Mouse (Mus musculus) cerebellum, postnatal 4 days (tissue): ENCODE measurements around the gene Kcnq1.

Experiments
- DNase-seq, 2 experiments: peaks; one replicate each; pipeline ENCODE4 v3.0.0; 2022; ENCODE audit warnings: low spot score in 2 of 2, mixed read lengths in 1 of 2

Kcnq1 gene

DNA sequence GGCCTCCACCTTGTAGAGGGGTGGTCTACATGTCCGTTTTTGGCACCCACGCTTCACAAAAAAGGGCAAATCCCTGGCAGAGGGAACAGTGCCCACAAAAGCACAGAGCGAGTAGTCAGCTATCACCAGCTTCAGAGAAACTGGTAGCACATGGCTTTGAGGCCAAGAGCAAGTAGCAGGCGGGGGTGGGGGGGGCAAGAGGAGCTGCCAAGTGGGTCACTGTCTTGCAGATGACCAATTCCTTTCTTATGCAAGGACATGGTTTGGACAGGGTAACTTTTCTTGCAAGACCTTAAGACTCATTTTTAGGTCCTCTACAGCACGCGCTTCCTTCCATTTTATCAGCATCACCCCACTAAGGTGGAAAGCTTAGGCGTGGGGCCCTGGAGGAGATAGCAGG is 205.3 kb downstream of the Kcnq1 start:
- DNase-seq: no peak

DNA sequence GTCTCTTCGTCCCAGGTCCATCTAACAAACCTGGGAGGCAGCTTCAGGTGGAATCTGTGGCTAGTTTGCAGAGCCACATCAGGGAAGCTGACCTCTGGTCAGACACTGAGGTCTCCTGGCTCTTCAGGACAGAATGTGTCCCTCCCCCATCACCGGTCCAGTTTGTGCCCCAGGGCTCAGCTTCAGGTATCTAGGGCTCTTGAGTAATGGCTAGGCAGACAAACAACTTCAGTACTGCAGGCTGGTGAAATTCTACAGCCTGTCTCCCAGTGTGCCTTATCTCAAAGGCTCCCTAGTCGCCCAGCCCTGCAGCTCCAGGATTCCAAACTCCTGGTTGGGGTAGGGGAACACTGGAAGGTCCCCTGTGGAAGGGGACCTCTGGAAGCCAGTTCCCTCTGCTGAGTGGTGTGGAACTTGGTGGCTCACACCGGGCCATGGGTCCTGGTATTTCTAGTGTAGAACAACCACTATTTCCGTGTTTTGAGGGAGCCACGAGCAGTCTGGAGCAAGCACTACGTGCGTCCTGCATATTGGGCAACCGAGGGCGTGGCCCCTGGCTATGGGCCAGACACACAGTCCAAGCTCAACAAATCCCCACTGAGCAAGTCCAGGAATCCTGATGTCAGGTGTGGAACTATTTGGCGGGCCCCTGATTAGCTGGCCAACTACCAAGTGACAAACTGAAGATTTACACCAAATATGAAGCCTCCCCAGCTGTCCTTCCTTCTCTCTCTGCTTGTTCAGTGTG is 207.6 kb downstream of the Kcnq1 start:
- DNase-seq: no peak

DNA sequence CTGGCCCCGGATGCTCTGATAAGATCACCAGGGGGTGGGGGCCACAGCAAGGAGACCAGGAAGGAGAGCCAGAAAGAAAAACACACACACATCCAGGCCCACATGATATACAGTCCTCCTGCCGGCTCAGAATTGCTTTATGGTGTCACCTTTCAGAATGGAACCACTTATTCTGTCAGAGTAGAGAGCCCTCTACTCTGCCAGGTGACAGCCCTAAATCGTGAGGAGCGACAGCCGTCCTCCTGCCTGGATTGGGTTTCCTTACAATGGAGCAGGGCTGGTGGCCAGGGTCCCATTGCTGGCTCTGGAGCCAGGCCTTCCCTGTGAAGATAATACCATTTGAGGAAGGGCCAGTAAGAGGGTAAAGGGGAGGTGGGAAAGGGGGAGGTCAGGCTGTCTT is 212.3 kb downstream of the Kcnq1 start:
- no peak for DNase-seq

DNA sequence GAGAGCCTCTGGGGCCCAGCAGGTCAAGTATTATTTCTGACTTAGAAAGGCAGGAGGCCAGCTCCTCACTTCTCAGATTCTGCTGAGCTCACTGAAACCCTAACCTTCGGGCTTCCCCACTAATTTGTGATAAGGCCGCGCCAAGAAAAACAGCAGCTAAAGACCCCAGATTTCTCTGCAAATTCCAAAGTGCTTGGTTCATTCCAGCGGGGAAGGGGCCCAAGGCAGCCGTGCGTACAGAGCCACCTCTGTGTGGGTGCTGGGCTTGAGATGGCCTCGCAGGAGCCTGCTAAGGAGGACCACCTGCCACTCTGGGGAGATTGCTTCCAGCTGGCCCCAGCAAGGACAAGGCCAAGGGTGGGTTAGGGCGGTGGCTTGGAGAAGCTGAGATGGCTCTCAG is 214.2 kb downstream of the Kcnq1 start:
- no peak for DNase-seq

DNA sequence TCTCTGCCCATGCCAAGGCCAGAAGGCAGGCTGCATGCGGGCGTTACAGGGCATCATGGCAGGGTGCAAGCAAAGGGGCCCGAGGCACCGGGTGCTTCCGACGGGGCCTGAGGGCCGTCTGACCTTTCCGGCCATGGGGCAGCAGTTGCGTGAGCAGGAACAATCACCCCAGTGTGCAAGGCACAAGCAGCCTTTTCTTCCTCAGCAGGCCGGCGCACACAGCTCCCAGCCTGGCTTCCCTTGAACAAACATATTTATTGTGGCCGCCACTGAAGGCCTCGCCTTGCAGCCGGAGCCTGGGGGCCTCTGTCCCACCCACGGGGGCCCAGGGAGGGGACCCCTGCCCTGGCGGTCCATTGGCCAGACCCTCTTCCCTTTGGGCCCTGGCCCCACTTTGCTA is 218.9 kb downstream of the Kcnq1 start:
- no peak for DNase-seq

DNA sequence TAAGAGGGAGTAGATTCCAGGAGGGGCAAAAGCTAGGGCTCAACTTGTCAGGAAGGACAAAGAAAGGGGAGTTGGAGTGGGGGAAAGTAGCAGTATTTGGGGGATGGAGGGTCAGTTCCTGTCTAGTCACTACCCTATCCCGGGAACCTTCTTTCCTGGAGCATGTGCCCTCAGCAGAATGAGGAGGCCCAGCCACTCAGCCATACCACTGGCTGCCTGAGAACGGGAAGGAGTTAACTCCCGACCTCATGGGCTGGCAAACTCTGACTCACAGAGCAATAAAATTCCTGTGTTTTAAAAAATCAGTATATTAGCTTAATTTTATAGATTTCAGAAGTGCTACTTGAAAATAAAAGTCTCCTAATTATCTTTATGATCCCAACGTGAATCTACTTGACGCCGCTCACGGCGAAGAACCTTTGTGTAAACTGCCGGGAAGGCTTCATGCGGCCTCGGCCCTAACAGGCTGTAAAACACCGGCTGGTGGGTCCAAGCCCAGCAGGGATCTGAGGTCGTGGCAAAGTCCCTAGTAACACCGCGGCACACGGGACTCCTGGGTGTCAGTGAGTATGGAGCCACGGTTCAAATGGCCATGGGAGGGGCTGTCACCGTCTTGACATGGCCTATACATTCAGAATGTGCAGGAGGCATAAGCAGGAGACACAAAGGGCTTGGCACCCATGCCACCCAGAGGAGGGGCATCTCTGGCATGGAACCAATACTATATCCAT is 222.2 kb downstream of the Kcnq1 start:
- DNase-seq: no peak

DNA sequence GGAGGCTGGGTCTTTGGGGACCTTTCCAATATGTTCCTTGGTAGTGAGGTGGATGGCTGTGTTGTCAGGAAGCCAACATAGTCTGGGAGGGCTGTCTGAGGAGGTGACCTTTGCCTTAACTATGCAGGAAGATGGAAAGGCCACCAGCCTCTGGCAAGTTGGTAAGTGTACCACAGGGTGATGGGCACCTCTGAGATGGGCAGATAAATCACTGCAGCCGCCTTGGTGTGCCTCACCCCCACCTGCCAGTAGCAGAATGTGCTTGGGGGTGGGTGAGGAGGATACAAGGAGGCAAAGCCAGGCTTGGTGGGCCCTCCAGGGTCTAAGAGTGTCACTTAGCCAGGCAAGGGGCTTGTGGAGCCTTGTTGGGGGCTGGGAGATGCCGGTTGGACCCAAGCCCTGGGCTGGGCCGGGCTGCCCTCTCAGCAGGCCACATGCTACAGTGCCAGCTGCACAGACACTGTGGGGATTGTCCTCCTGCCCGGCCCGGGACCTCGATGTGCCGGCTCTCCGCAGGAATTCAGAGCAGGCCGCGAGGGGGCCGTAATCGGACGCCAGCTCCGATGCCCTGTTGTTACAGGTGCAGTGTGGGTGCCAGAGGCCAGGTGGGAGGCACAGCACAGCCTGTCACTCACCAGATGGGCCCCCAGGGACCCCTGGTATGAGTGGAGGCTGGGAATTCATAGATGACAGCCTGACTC is 223.1 kb downstream of the Kcnq1 start:
- peak in 1 of 2 experiments; percentile 44 for DNase-seq

DNA sequence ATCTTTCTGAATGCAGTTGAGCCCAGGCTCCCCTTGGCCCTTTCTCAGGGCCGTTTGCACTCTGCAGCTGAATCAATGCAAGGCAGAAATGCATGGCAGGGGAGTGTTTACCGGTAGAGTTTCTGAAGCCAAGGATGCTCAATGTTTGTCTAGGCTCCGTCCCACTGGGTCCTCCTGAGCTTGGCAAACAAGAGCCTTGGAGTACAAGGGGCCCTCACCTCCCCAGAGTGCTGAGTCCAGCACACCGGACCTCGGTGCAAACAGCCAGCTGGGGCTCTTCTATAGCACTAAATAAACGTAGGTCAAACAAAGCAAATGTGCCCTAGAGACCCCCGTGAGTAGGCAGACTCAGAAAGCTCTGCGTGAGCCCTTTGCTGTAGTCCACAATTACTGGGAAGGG is 226.9 kb downstream of the Kcnq1 start:
- DNase-seq: no peak

DNA sequence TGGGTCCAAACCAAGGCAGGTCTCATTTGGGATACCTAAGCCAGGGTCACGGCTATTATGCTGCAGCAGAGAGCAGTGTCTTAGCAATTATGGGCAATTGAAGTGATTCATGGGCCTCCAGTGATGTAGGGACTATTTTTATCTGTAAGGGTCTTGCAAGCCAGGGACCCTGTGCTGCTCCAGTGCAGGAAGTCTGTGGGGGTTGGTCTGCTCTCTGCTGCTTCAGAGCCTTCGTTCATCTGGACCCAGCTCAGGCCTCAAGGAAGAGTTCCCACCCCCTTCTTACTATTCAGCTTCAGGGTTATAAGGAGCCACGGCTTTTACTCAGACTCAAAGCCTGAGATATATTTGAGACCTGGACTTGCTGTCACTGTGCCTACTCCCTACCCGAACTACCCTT is 227.4 kb downstream of the Kcnq1 start:
- DNase-seq: no peak

DNA sequence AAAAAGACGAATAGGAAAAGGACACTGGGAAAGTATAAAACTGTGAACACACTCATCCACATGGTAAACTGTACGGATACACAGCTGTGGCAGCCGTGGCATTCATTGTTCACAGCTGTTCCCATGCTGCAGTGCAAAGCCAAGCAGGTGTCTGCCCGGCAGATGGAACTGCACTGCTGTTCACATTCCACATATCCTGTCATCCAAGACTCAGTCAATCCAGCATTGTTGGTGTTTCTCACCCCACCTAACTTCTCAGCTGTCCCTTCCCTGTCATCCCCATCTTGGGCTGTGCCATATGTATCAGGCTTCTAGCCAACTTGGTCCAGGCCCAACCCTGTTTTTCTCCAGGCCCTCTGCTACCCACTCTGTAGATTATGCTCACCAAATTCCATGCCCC is 232.5 kb downstream of the Kcnq1 start:
- DNase-seq: peak in 1 of 2 experiments; percentile 20

DNA sequence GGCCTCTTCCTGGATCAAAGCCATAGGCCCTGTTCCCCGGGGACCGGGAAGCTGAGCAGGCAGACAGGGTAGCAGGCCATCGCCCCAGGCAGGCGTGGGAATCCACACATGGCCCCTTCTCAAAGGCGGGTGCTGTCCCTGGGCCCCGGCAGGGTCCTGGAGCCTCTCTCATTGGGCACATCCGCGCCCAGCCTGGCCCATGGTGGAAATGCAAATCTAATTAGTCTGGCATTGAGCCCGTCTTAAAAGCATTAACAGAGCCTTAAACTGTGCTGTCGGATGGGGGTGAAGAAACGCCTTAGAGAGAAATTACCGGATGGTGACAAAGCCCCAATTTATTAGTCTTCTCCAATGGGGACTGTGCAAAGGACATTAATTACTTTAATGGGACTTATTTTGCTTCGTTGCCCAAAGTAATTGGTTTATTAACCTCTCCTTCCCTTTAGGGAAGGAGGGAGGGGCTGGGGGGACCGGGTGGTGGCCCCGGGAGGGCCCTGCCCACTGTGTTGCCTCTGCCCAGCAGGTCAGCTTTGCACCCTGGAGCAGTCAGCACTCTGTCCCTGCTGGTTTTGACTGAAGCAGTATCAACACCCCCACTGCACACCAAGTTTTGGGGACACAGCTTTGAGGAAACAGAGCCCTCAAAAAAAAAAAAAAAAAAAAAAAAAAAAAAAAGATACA is 234.6 kb downstream of the Kcnq1 start:
- peak in 1 of 2 experiments; percentile 16 for DNase-seq

DNA sequence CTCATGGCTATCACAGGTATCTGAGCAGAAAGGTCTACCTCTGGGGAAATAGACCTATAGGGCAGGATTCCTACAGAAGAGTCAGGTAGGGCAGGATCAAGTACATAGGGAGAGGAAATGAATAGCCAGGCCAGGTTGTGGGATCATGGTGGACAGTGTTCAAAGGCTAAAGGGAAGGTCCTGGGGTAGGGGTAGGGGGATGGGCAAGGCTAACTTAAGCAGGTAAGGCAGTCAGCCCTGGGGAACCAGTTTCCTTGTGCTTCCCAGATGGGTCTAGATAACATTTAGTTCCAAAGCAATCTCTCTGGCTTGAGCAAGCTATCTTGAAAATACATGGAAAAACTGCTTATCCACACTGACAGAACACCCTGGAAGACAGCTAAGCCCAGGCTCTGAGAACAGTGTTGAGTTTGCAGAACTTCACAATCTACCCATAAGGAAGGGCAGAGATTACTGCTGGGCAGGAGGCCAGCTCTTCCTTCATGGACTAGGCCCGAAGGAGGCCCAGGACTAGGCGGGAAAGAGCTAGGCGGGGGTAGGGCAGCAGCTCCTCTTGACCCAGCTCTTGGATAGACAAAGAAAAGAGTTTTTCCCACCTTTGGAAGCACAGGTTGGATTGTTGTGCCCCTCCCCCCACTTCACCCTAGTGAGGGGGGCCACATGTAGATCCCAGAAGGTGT is 235.3 kb downstream of the Kcnq1 start:
- no peak for DNase-seq

DNA sequence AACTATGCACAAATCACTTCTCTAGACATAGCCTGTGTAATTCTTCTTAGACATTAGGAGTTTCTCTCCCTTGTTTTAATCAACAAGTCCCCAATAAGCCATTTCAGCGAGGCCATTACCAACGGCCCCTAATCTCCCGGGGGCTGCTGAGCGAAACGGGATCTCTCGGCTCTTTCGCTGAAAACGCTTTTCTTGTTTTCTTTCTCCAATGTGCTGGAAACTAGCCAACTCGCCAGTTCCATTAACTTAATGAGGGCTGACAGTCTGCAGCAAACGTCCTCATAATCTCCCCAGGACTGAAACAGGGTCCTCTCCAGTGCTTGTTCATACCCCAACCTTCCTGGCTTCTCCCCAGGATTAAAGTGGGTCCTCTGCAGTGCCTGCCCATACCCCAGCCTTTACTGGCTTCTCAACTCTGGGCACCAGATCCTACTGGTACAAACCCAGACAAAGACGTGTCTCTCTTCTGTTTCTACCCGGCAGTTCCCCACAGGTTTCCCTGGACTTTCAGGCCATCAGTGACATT is 237.7 kb downstream of the Kcnq1 start:
- peak in 1 of 2 experiments; percentile 34 for DNase-seq

DNA sequence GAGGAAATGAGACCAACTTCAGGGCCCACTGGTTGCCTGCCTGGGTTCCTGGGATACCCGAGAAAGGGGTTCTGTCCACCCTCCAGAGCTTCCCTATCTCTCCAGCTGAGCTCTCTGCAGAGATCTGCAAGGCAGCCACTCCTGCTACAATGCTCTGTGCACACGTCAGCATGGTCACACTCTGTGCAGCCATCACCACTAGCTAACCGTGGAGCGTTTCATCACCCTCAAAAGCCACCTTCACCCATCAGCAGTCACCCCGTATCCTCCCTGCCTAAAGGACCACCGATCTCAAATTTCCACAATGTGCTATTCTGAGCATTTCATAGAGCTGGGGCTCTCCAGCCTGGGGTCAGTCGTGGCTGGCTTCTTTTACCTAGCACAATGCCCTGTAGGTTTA is 243.1 kb downstream of the Kcnq1 start:
- DNase-seq: no peak

DNA sequence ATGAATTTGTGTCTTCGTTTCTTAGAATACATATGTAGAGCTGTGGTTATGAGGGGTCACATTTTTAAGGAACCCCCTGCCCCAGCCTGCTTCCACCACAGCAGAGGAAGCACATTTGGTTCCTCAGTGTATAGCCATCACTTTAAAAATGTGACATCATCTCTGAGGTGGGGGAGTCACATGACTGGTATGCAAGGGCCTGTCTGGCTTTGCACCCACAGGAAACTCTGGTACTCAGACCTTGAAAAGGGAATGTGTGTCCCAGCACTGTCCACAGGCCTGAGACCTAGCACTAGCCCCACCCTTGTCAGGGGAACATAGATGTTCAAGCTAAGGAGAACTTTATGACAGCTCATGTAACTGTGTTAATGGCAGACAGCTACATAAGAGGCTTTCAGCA is 243.7 kb downstream of the Kcnq1 start:
- no peak for DNase-seq

DNA sequence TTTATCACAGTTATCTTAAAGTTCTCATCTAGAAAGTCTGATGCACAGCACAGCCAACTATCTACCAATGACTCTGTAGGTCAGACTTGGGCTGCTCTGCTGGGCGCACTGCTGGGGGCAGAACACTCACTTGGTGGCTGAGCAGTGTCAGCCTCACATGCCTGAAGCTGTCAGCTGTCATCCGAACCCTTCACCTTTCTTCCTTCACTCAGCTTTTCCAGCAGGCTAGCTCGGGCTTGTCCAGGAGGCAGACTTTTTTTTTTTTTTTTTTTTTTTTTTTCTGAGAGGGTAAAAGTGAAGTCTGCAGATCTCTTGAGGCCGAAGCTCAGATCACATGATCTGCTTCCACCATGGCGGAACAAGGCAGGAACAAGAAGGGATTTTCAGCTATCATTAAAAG is 249.7 kb downstream of the Kcnq1 start:
- DNase-seq: no peak

DNA sequence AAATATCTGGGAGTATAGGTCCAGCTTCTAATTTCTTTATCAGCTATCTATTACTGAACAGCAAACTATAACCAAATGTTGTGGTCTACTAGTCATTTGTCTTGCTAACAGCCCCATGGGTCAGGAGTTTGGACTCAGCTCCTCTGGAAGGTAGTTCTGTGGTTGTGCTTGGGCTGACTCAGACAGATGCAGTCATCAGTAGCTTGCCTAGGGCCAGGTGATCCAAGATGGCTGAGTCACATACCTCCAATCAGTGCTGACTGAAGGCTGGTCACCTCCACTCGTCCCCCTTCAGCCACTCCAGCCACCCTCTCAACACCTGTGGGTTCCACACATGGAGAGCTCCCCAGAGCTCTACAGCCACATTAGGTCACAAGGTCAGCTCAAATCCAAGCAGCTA is 250.9 kb downstream of the Kcnq1 start:
- DNase-seq: no peak

DNA sequence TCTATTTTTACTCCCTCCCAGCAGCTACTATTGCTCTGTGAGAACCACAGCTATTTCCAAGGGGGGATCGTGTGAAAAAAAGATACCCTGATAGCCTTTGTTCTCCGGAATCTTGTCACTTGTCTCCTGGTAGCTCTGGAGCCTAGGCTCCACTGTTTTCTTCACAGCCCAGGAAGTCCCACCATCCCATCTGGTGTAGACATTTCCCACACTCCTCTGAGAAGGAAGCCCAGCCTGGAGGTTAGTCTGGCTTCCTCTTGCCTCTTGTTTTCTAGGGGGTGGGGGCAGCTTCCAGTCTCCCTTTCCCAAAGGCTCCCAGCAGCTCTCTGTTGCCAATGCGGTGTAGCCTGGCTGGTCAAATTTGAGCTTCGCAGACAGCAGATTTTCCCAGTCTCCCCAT is 251.7 kb downstream of the Kcnq1 start:
- DNase-seq: no peak

DNA sequence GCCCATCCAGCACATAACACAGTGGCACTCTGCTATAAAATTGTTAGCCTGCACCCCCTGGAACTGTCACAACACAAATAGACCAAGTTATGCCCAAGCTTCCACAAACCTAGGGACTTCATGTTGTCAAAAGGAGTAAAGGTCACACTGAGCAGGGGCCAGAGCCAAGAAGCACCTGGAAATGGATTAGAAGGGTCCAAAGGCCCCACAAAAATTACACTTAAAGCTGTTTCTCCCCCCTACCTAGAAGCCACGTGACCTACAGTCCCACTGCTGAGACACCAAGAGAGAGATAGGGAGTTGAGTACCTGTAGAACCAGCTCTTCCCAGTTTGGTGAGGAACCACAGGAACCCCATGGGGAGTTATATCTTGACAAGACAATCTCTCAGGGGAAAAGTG is 253.6 kb downstream of the Kcnq1 start:
- DNase-seq: no peak

DNA sequence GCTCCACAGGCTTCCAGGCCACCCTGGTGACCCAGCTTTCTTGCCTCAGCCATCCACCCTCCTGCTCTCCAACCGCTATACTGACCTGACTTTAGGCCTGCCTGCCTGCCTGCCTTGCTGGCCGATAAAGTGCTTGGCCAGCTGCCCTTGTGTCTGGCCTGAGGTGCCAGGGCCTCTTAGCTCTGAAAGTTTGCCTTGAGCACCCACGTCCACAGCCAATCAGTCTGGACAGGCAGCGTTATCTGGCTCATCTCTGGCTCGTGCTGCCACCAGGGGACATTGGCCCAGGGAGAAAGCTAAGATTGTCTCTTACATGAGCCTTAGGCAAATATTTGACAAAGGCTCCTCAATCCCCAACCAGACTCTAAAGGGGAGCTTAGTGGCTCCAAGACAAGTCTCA is 254.6 kb downstream of the Kcnq1 start:
- DNase-seq: no peak

DNA sequence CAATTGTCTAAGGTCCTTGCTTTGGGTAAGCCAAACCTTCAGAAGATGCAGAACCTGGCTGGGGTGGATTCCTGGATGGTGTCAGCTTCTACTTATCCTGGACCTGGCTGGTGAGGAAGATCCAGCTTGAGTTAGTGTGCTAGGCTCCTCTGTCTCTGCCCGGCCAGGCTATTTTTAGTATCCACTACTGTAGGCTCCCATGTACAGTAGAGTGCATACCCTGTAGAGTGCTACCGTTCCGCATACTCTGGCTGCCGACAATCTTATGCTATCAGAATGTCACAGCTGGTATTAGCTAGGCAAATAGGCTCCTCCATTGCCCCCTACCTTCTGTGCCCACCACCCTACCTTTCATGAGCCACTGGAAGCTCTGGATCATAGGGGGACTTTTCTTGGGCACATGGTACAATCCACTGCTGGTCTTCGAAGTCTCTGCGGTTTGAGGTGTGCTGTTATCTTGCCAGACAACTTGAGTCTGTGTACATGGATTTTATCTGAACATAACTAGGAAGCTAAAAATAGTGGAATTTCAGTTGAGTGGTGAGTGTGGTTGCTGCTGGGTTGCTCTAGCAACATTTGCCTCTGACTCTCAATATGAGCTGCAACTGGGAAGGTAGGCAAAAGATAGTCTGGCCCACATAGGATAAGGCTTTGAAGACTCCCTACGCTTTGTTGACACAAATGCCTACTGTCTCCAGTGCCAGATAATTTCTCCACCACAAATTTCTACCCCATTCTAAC is 258.1 kb downstream of the Kcnq1 start:
- DNase-seq: no peak
